Mouse (Mus musculus): Measurements from ENCODE around the gene Ctla2a. TPM values are rescaled to one million over a fixed set of nuclear protein-coding genes. Genes with fewer than 3 reads are reported as not detected.
"Not testable (repeated sequence)": the region's sequence is repeated elsewhere in the genome, so short reads cannot be mapped to it uniquely, and the experiment has no call there.

The Ctla2a gene
- 10.1 and 14.1 TPM in 2 replicates for polyA plus RNA-seq (2016; fragmentation: Nextera tagmentation; extraction: Ambion mirVana)

DNA sequence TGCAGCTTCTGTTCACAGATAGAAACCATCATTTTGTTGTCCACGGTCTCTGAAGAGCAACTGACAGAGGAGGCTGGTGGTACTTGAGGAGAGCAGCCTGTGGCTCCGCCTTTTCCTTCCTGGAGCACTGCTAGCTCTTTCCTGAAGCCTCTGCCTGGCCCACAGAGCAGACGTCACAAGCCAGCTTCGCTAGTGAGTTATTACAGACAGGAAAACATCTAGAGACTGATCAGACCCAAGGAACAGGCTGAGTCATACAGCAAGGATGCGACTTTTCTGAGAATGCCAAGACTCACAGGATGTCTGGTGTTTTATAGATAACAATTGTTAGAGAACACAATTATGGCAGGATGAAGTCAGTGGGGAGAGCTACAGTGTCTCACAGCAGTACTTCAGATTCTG, at the start of gene Ctla2a, which contains the start of gene Gm49391:
TSS of gene Ctla2a (minus strand) at position 126 of the 402 bp plus-strand sequence.
TSS of gene Gm49391 (minus strand) at position 72 of the 402 bp plus-strand sequence.
- 72% methylated on average over 5 of the region's 5 CpGs for WGBS

DNA sequence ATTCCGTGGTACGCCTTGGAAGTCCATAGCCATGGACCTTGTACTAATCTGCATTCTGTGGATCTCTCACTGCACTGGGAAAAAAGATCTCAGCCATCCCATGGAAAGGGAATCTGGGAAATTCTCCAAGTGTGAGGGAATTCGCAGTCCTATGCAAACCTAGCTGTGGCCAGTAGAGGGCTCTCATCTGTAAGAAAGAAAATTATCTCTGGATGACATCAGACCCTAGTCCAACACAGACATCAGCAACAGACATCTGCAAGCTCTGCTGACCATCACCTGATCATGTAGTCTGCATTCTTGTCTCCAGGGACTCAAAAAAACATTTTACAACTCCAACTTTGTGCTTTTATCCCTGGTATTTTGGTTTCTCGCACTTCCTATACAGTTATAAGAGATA, 35.9 kb upstream of the Ctla2a start:
- 67% methylated on average over 4 of the region's 4 CpGs for WGBS
- ATAC-seq (ENCODE audit: low FRiP score), result not testable (repeated sequence)

More for the DNA sequence above, at the start of gene Ctla2a, which contains the start of gene Gm49391:
- H3K9ac ChIP-seq, result no peak within 1 kb of the TSS
- H3K36me3 ChIP-seq, result no peaks in the 10 kb centered on the region
- H3K27me3 ChIP-seq, result no peaks in the 10 kb centered on the region
- H3K4me2 ChIP-seq (replicated peaks), result no peak within 1 kb of the TSS
- no peak for ATAC-seq (ENCODE audit: low FRiP score)
- no peaks in the 10 kb centered on the region for H3K4me1 ChIP-seq
- no peak within 1 kb of the TSS for H3K4me3 ChIP-seq
- H3K27ac ChIP-seq, result no peak within 1 kb of the TSS
- H3K9me3 ChIP-seq (replicated peaks), result peaks cover 10% of the 10 kb centered on the region

DNA sequence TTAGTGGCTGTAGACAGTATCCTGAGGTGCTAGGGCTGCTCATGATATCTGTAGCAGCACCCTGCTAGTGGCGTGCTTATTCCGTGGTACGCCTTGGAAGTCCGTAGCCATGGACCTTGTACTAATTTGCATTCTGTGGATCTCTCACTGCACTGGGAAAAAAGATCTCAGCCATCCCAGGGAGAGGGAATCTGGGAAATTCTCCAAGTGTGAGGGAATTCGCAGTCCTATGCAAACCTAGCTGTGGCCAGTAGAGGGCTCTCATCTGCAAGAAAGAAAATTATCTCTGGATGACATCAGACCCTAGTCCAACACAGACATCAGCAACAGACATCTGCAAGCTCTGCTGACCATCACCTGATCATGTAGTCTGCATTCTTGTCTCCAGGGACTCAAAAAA, 27.6 kb upstream of the Ctla2a start:
- H3K36me3 ChIP-seq; H3K27ac ChIP-seq; H3K4me3 ChIP-seq; H3K9ac ChIP-seq; H3K27me3 ChIP-seq; H3K4me2 ChIP-seq (replicated peaks); ATAC-seq (ENCODE audit: low FRiP score); H3K4me1 ChIP-seq: not testable (repeated sequence)
- peaks cover 16% of the 10 kb centered on the region for H3K9me3 ChIP-seq (replicated peaks)
- WGBS, result 37% methylated on average over 4 of the region's 5 CpGs

More for the DNA sequence above, 35.9 kb upstream of the Ctla2a start:
- not testable (repeated sequence) for H3K27me3 ChIP-seq; H3K4me2 ChIP-seq (replicated peaks); H3K4me3 ChIP-seq; H3K36me3 ChIP-seq; H3K9me3 ChIP-seq (replicated peaks); H3K4me1 ChIP-seq; H3K9ac ChIP-seq; H3K27ac ChIP-seq

- H3K9ac ChIP-seq, result no peak overlapping the region
- H3K36me3 ChIP-seq, result no peaks in the 10 kb centered on the region
- no peak for ATAC-seq (ENCODE audit: low FRiP score)
- H3K27ac ChIP-seq, result no peak overlapping the region
- WGBS, result 73% methylated on average over 5 of the region's 5 CpGs
- H3K4me2 ChIP-seq (replicated peaks), result no peak overlapping the region
- peaks cover 22% of the 10 kb centered on the region for H3K9me3 ChIP-seq (replicated peaks)
- H3K27me3 ChIP-seq, result no peaks in the 10 kb centered on the region
- H3K4me3 ChIP-seq, result no peak overlapping the region
- H3K4me1 ChIP-seq, result no peaks in the 10 kb centered on the region
These were observed 25.3 kb upstream of the Ctla2a start for GRCm38 (mm10) chr13:60961706-60962105.

GRCm38 (mm10) chr13:60941884-60942283, 5.5 kb upstream of the Ctla2a start, which contains the start of gene Tpbpa:
TSS of gene Tpbpa (minus strand) at chr13:60941984.
- not testable (repeated sequence) for H3K4me1 ChIP-seq; ATAC-seq (ENCODE audit: low FRiP score); H3K9ac ChIP-seq; H3K27ac ChIP-seq; H3K4me3 ChIP-seq; H3K4me2 ChIP-seq (replicated peaks); H3K27me3 ChIP-seq; H3K36me3 ChIP-seq
- H3K9me3 ChIP-seq (replicated peaks), result peaks cover 11% of the 10 kb centered on the region; the same call in 1 of the 2 replicates
- 72% methylated on average over 3 of the region's 3 CpGs for WGBS

GRCm38 (mm10) chr13:60935490-60935889, 935 bp downstream of the Ctla2a start, which contains the start of gene Gm49393:
TSS of gene Gm49393 (minus strand) at chr13:60935590.
- 69% methylated on average over 2 of the region's 2 CpGs for WGBS
- H3K9ac ChIP-seq; H3K4me2 ChIP-seq (replicated peaks); H3K27ac ChIP-seq; H3K4me3 ChIP-seq; H3K9me3 ChIP-seq (replicated peaks); H3K36me3 ChIP-seq; ATAC-seq (ENCODE audit: low FRiP score); H3K4me1 ChIP-seq; H3K27me3 ChIP-seq: not testable (repeated sequence)

DNA sequence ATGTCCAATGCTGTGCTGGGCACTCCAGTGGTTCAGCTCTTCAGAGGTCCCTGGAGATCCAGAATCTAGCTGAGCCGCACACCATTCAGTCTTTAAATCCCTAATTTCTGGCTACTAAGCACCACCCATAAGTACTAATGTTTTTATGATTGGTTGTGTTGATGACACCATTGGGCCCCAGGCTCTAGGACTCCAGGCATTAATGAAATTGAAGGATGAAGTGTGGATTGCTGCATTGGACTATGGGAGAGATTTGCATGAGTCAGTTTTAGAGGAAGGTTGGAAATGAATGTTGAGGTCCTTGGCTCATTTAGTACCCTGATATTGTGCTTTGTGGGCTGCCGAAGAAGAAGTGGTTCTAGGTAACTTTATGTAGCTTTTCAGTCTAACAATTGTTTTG, 31.6 kb downstream of the Ctla2a start, which contains the start of gene Tpbpb:
TSS of gene Tpbpb (minus strand) at position 101 of the 400 bp plus-strand sequence.
- not testable (repeated sequence) for H3K9me3 ChIP-seq (replicated peaks); ATAC-seq (ENCODE audit: low FRiP score); H3K27ac ChIP-seq; H3K27me3 ChIP-seq; H3K4me1 ChIP-seq; H3K9ac ChIP-seq; H3K36me3 ChIP-seq; H3K4me3 ChIP-seq; H3K4me2 ChIP-seq (replicated peaks)
- 90% methylated on average over 2 of the region's 2 CpGs for WGBS

DNA sequence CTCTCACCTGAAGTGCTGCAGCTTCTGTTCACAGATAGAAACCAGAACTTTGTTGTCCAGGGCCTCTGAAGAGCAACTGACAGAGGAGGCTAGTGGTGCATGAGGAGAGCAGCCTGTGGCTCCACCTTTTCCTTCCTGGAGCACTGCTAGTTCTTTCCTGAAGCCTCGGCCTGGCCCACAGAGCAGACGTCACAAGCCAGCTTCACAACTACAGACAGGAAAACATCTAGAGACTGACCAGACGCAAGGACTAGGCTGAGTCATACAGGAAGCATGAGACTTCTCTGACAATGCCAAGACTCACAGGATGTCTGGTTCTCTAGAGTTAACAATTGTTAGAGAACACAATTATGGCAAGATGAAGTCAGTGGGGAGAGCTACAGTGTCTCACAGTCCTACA, 39.1 kb downstream of the Ctla2a start, which contains the start of gene Ctla2b:
TSS of gene Ctla2b (minus strand) at position 120 of the 400 bp plus-strand sequence.
- H3K36me3 ChIP-seq, result no peaks in the 10 kb centered on the region
- no peak within 1 kb of the TSS for H3K9ac ChIP-seq
- H3K9me3 ChIP-seq (replicated peaks), result peaks cover 6% of the 10 kb centered on the region; the same call in 1 of the 2 replicates
- H3K4me3 ChIP-seq, result no peak within 1 kb of the TSS
- 91% methylated on average over 3 of the region's 3 CpGs for WGBS
- no peaks in the 10 kb centered on the region for H3K27me3 ChIP-seq
- H3K4me1 ChIP-seq, result no peaks in the 10 kb centered on the region
- H3K4me2 ChIP-seq (replicated peaks), result no peak within 1 kb of the TSS
- H3K27ac ChIP-seq, result no peak within 1 kb of the TSS
- ATAC-seq (ENCODE audit: low FRiP score), result no peak

DNA sequence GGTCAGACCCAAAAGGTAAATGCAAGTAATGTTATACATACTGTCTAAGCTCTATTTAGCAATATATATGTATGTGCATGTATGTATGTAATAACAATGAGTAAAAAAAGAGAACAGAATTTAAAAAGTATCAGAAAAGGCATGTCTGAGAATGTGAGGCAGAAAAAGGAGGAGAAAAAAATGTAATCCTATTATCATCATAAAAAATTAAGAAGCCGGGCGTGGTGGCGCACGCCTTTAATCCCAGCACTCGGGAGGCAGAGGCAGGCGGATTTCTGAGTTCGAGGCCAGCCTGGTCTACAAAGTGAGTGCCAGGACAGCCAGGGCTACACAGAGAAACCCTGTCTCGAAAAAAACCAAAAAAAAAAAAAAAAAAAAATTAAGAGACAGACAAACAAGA, 39.6 kb downstream of the Ctla2a start, which contains the start of gene Gm49392:
TSS of gene Gm49392 (minus strand) at position 101 of the 400 bp plus-strand sequence.
- H3K9me3 ChIP-seq (replicated peaks); H3K36me3 ChIP-seq; ATAC-seq (ENCODE audit: low FRiP score); H3K9ac ChIP-seq; H3K4me1 ChIP-seq; H3K4me2 ChIP-seq (replicated peaks); H3K4me3 ChIP-seq; H3K27me3 ChIP-seq; H3K27ac ChIP-seq: not testable (repeated sequence)
- 84% methylated on average over 8 of the region's 8 CpGs for WGBS

- Histone ChIP-seq H3K36me3 (no peaks in the 10 kb centered on the region), H3K4me2 (replicated peaks) (no peak overlapping the region), H3K9me3 (replicated peaks) (peaks cover 6% of the 10 kb centered on the region; the same call in 1 of the 2 replicates), H3K27me3 (no peaks in the 10 kb centered on the region), H3K9ac (no peak overlapping the region), H3K4me1 (no peaks in the 10 kb centered on the region), H3K4me3 (no peak overlapping the region), H3K27ac (no peak overlapping the region)
- ATAC-seq (ENCODE audit: low FRiP score), result no peak
These were observed 40.8 kb downstream of the Ctla2a start for GRCm38 (mm10) chr13:60895406-60896160.

DNA sequence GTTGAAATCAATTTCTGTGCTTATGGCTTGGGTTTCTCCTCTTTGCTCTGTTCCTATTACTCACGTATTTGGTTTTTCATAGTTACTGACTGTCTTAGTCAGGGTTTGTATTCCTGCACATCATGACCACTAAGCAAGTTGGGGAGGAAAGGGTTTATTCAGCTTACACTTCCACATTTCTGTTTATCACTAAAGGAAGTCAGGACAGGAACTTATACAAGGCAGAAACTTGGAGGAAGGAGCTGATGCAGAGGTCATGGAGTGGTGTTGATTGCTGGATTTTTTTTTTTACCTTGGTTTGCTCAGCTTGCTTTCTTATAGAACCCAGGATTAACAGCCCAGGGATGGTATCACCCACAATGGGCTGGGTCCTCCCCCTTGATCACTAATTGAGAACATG, 44.1 kb downstream of the Ctla2a start:
- ATAC-seq (ENCODE audit: low FRiP score), result no peak
- 92% methylated on average over 1 of the region's 1 CpGs for WGBS
- H3K4me3 ChIP-seq, result no peak overlapping the region
- H3K4me2 ChIP-seq (replicated peaks), result no peak overlapping the region
- no peaks in the 10 kb centered on the region for H3K4me1 ChIP-seq
- H3K9ac ChIP-seq, result no peak overlapping the region
- no peaks in the 10 kb centered on the region for H3K36me3 ChIP-seq
- no peak overlapping the region for H3K27ac ChIP-seq
- H3K9me3 ChIP-seq (replicated peaks), result peaks cover 2% of the 10 kb centered on the region; the same call in 1 of the 2 replicates
- no peaks in the 10 kb centered on the region for H3K27me3 ChIP-seq

All from hindbrain, embryonic 12.5 days (tissue).